Mouse (Mus musculus): ENCODE measurements around the gene Gm28047. TPM values are rescaled to one million over a fixed set of nuclear protein-coding genes. Genes with fewer than 3 reads are reported as not detected.

Gene Gm28047
- total and polyA plus RNA-seq, 2 experiments from 2014 or later, result not detected

DNA sequence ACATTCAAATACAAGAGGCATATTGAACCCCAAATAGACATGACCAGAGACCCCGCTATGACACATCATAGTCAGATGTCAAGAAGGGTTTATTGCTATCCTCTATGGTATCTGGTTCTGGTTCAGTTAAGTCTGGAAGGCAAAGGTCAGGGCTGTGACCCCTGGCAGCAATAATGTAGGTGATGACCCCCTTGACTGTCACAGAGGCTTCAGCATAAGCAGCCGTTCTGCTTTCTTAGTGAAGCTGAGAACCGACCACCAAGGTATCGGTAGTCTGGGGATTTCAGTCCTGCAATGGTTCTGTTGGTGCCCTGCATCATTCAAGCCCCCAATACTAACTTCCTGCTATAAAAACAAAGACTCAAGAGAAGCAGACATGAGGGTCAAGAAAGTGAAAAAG is 93.3 kb downstream of the Gm28047 start:
- Histone ChIP-seq H3K4me2 (ENCODE audit: low read depth, low read length) (no peak overlapping the region), H3K4me1 (ENCODE audit: control insufficient read depth, insufficient read depth) (no peaks in the 10 kb centered on the region), H3K27ac (ENCODE audit: low read depth) (no peak overlapping the region), H3K36me3 (replicated peaks; ENCODE audit: control insufficient read depth, insufficient read depth, low read length) (peaks cover 89% of the 10 kb centered on the region), H3K9me3 (replicated peaks; ENCODE audit: control insufficient read depth, low read length) (no peaks in the 10 kb centered on the region), H3K4me3 (ENCODE audit: low read depth, low read length) (no peak overlapping the region), H3K27me3 (ENCODE audit: control insufficient read depth, insufficient read depth, low read length) (no peaks in the 10 kb centered on the region), H3K9ac (replicated peaks; ENCODE audit: low read depth, low read length) (no peak overlapping the region)
- ATAC-seq (ENCODE audit: insufficient read depth, low read depth) (no peak), DNase-seq (ENCODE audit: low spot score) (no peak)
- WGBS, result 86% methylated on average over 4 of the region's 4 CpGs
- TF ChIP-seq EP300 (IDR thresholded peaks at IDR 0.05; ENCODE audit: low read depth) (no peak), CTCF (IDR thresholded peaks at IDR 0.05; ENCODE audit: low read depth) (no peak)

DNA sequence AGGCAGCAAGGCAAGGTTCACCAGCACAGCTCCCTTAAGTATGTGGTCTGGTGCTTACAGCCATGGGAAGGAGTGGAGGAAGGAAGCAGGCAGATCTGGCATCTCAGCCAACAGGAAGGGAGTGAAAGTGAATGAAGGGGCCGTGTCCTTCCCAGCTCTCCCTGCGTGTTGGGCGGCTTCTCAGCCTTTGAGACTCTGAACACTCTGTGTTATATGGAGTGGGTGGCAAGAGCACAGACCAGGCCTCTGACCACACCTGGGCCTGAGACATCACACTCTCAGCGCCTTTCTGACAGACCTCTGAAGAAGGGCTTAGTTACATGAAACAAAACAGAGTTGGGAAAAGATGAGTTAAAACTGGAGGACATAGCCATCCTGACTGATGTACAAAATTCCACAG is 94.3 kb downstream of the Gm28047 start:
- Histone ChIP-seq H3K27ac (ENCODE audit: low read depth) (no peak overlapping the region), H3K4me1 (ENCODE audit: control insufficient read depth, insufficient read depth) (no peaks in the 10 kb centered on the region), H3K36me3 (replicated peaks; ENCODE audit: control insufficient read depth, insufficient read depth, low read length) (peaks cover 89% of the 10 kb centered on the region), H3K27me3 (ENCODE audit: control insufficient read depth, insufficient read depth, low read length) (no peaks in the 10 kb centered on the region), H3K9me3 (replicated peaks; ENCODE audit: control insufficient read depth, low read length) (no peaks in the 10 kb centered on the region), H3K4me3 (ENCODE audit: low read depth, low read length) (no peak overlapping the region), H3K4me2 (ENCODE audit: low read depth, low read length) (no peak overlapping the region), H3K9ac (replicated peaks; ENCODE audit: low read depth, low read length) (no peak overlapping the region)
- ATAC-seq (ENCODE audit: insufficient read depth, low read depth), result no peak
- WGBS, result 75% methylated on average over 4 of the region's 4 CpGs
- DNase-seq (ENCODE audit: low spot score), result no peak
- TF ChIP-seq CTCF (IDR thresholded peaks at IDR 0.05; ENCODE audit: low read depth) (no peak), EP300 (IDR thresholded peaks at IDR 0.05; ENCODE audit: low read depth) (no peak)

DNA sequence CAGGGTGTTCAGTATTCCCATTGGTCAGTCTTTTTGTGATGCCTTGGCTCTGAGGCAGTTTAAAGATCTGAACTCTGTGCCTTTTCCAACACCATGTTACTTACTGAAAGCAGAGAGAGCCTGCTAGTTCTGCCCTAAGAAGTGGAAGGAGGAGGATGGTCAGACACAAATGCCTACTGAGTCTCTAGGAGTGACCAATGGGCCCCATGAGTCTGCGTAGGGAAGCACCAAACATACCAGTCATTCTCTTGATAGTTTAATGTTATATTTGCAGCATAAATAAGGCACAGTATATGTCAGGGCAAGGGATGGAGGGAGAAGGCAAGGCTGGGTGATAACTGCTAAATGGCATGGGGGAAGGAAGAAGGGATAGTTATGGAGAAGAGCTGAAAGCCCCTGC is 96.5 kb downstream of the Gm28047 start:
- Histone ChIP-seq H3K4me3 (ENCODE audit: low read depth, low read length) (no peak overlapping the region), H3K36me3 (replicated peaks; ENCODE audit: control insufficient read depth, insufficient read depth, low read length) (peaks cover 87% of the 10 kb centered on the region), H3K4me1 (ENCODE audit: control insufficient read depth, insufficient read depth) (no peaks in the 10 kb centered on the region), H3K4me2 (ENCODE audit: low read depth, low read length) (no peak overlapping the region), H3K27me3 (ENCODE audit: control insufficient read depth, insufficient read depth, low read length) (no peaks in the 10 kb centered on the region), H3K9ac (replicated peaks; ENCODE audit: low read depth, low read length) (no peak overlapping the region), H3K27ac (ENCODE audit: low read depth) (no peak overlapping the region), H3K9me3 (replicated peaks; ENCODE audit: control insufficient read depth, low read length) (no peaks in the 10 kb centered on the region)
- 97% methylated on average over 1 of the region's 1 CpGs for WGBS
- TF ChIP-seq EP300 (IDR thresholded peaks at IDR 0.05; ENCODE audit: low read depth) (no peak), CTCF (IDR thresholded peaks at IDR 0.05; ENCODE audit: low read depth) (no peak)
- DNase-seq (ENCODE audit: low spot score), result no peak
- ATAC-seq (ENCODE audit: insufficient read depth, low read depth), result no peak

GRCm38 (mm10) chr15:102527936-102528335 is 96.9 kb downstream of the Gm28047 start:
- no peak overlapping the region for H3K27ac ChIP-seq (ENCODE audit: low read depth)
- no peak overlapping the region for H3K9ac ChIP-seq (replicated peaks; ENCODE audit: low read depth, low read length)
- H3K4me1 ChIP-seq (ENCODE audit: control insufficient read depth, insufficient read depth), result no peaks in the 10 kb centered on the region
- peaks cover 82% of the 10 kb centered on the region for H3K36me3 ChIP-seq (replicated peaks; ENCODE audit: control insufficient read depth, insufficient read depth, low read length)
- H3K4me2 ChIP-seq (ENCODE audit: low read depth, low read length), result no peak overlapping the region
- DNase-seq (ENCODE audit: low spot score) (no peak), ATAC-seq (ENCODE audit: insufficient read depth, low read depth) (no peak)
- H3K9me3 ChIP-seq (replicated peaks; ENCODE audit: control insufficient read depth, low read length), result no peaks in the 10 kb centered on the region
- H3K4me3 ChIP-seq (ENCODE audit: low read depth, low read length), result no peak overlapping the region
- no peaks in the 10 kb centered on the region for H3K27me3 ChIP-seq (ENCODE audit: control insufficient read depth, insufficient read depth, low read length)
- TF ChIP-seq EP300 (IDR thresholded peaks at IDR 0.05; ENCODE audit: low read depth), result no peak
- peak; percentile 46 for TF ChIP-seq CTCF (IDR thresholded peaks at IDR 0.05; ENCODE audit: low read depth)
- 70% methylated on average over 3 of the region's 3 CpGs for WGBS

GRCm38 (mm10) chr15:102526111-102527002 is 98.5 kb downstream of the Gm28047 start:
- Histone ChIP-seq H3K9me3 (replicated peaks; ENCODE audit: control insufficient read depth, low read length) (no peaks in the 10 kb centered on the region), H3K4me2 (ENCODE audit: low read depth, low read length) (no peak overlapping the region), H3K4me3 (ENCODE audit: low read depth, low read length) (no peak overlapping the region), H3K27ac (ENCODE audit: low read depth) (no peak overlapping the region; the same call in 1 of the 2 replicates), H3K27me3 (ENCODE audit: control insufficient read depth, insufficient read depth, low read length) (no peaks in the 10 kb centered on the region), H3K9ac (replicated peaks; ENCODE audit: low read depth, low read length) (no peak overlapping the region), H3K36me3 (replicated peaks; ENCODE audit: control insufficient read depth, insufficient read depth, low read length) (peaks cover 79% of the 10 kb centered on the region), H3K4me1 (ENCODE audit: control insufficient read depth, insufficient read depth) (no peaks in the 10 kb centered on the region)
- 77% methylated on average over 6 of the region's 6 CpGs for WGBS
- DNase-seq (ENCODE audit: low spot score) (no peak), ATAC-seq (ENCODE audit: insufficient read depth, low read depth) (no peak)
- TF ChIP-seq CTCF (IDR thresholded peaks at IDR 0.05; ENCODE audit: low read depth) (no peak), EP300 (IDR thresholded peaks at IDR 0.05; ENCODE audit: low read depth) (no peak)
